Mouse (Mus musculus) neural tube, embryonic 11.5 days (tissue): ENCODE data around the gene Gpr146. TPM values are rescaled to one million over a fixed set of nuclear protein-coding genes. Genes with fewer than 3 reads are reported as not detected.

Experiments used
- ATAC-seq: fragments of 200-750 bp; cut with Nextera tagmentation; 2 replicates; pipeline ENCODE4 v1.8.0; 2017; ENCODE audit warnings: moderate number of reproducible peaks, mild to moderate bottlenecking, moderate TSS enrichment, moderate library complexity; ENCODE audit not compliant: insufficient read depth, low FRiP score, low TSS enrichment
- DNase-seq: peaks from one replicate; pipeline ENCODE4 v3.0.0-alpha.2; 2015; ENCODE audit warnings: low spot score
- H3K27ac ChIP-seq: fragments of 300-500 bp; sonication (generic); 2 replicates; pipeline ENCODE4 v1.5.1; 2014; ENCODE audit warnings: low read depth, mild to moderate bottlenecking, low read length
- H3K27me3 ChIP-seq: fragments of 300-500 bp; sonication (generic); 2 replicates; pipeline ENCODE4 v1.6.1; 2014; ENCODE audit warnings: mild to moderate bottlenecking, low read length, mixed read lengths; ENCODE audit not compliant: control insufficient read depth, insufficient read depth
- H3K36me3 ChIP-seq: fragments of 300-500 bp; sonication (generic); 2 replicates; pipeline ENCODE4 v1.6.1; 2014; ENCODE audit warnings: mild to moderate bottlenecking, low read length, moderate library complexity, mixed read lengths; ENCODE audit not compliant: control insufficient read depth, insufficient read depth
- H3K4me1 ChIP-seq: fragments of 300-500 bp; sonication (generic); 2 replicates; pipeline ENCODE4 v1.6.1; 2014; ENCODE audit warnings: low read length, mixed read lengths; ENCODE audit not compliant: control insufficient read depth, insufficient read depth
- H3K4me2 ChIP-seq: fragments of 300-500 bp; sonication (generic); 2 replicates; pipeline ENCODE4 v1.6.1; 2014; ENCODE audit warnings: low read depth, mild to moderate bottlenecking, moderate library complexity
- H3K4me3 ChIP-seq: fragments of 300-500 bp; sonication (generic); 2 replicates; pipeline ENCODE4 v1.5.1; 2014; ENCODE audit warnings: low read depth, low read length
- H3K9ac ChIP-seq: fragments of 300-500 bp; sonication (generic); 2 replicates; pipeline ENCODE4 v1.6.1; 2014; ENCODE audit warnings: mild to moderate bottlenecking, low read length
- H3K9me3 ChIP-seq: fragments of 300-500 bp; sonication (generic); 2 replicates; pipeline ENCODE4 v1.6.1; 2016; ENCODE audit warnings: low read length; ENCODE audit not compliant: control insufficient read depth
- whole genome bisulfite sequencing: fragments of 180-500 bp; shearing (Covaris S2); extraction: QIAGEN DNeasy Blood & Tissue Kit; methylation state at CpG from one replicate; pipeline ENCODE4 v1.1.7; 2014; 5-methylcytosine and 5-hydroxymethylcytosine counted together
- microRNA counts: library from miRNA; unstranded; fragments of <30 nt; microRNA quantifications from one replicate; lab custom pipeline; 2015
- microRNA-seq: library from miRNA; unstranded; fragments of <30 nt; microRNA quantifications from one replicate; pipeline ENCODE4, GENCODE M21; 2016
- polyA plus RNA-seq: library from polyadenylated mRNA; unstranded; fragments of >200 nt; fragmentation: Nextera tagmentation; extraction: Ambion mirVana; gene quantifications from 2 replicates; pipeline ENCODE4 v1.2.1, GENCODE M21; 2014

Gpr146 gene
- polyA plus RNA-seq, 1 experiment from 2014 or later, result 2.4 TPM

GRCm38 (mm10) chr5:139441726-139442018, 64.2 kb downstream of the Gpr146 start:
- no peak for ATAC-seq
- no peak for DNase-seq

GRCm38 (mm10) chr5:139442428-139442827, 64.9 kb downstream of the Gpr146 start:
- no peak overlapping the region for H3K27ac ChIP-seq
- no peaks in the 10 kb centered on the region for H3K36me3 ChIP-seq
- no peaks in the 10 kb centered on the region for H3K4me1 ChIP-seq
- peak; percentile 43 for DNase-seq
- no peak for ATAC-seq
- WGBS, result 63% methylated on average over 12 of the region's 12 CpGs
- H3K9ac ChIP-seq, result no peak overlapping the region
- H3K4me2 ChIP-seq, result no peak overlapping the region
- H3K9me3 ChIP-seq, result no peaks in the 10 kb centered on the region
- no peak overlapping the region for H3K4me3 ChIP-seq
- no peaks in the 10 kb centered on the region for H3K27me3 ChIP-seq

More at GRCm38 (mm10) chr5:139441726-139442018, 64.2 kb downstream of the Gpr146 start:
- 98% methylated on average over 2 of the region's 2 CpGs for WGBS
- Histone ChIP-seq H3K9ac (no peak overlapping the region), H3K27me3 (no peaks in the 10 kb centered on the region), H3K36me3 (no peaks in the 10 kb centered on the region; the same call in 1 of the 2 replicates), H3K4me1 (no peaks in the 10 kb centered on the region), H3K4me3 (no peak overlapping the region), H3K4me2 (no peak overlapping the region), H3K9me3 (no peaks in the 10 kb centered on the region), H3K27ac (no peak overlapping the region)

- no peak for ATAC-seq
- DNase-seq, result no peak
- no peaks in the 10 kb centered on the region for H3K36me3 ChIP-seq
- H3K4me1 ChIP-seq, result no peaks in the 10 kb centered on the region
- no peak overlapping the region for H3K4me3 ChIP-seq
- H3K27ac ChIP-seq, result 0 out of 2 replicates have a peak overlapping the region, but pooled peaks have one; percentile 20
- H3K9ac ChIP-seq, result no peak overlapping the region
- no peak overlapping the region for H3K4me2 ChIP-seq
- 68% methylated on average over 4 of the region's 4 CpGs for WGBS
- H3K27me3 ChIP-seq, result no peaks in the 10 kb centered on the region
- no peaks in the 10 kb centered on the region for H3K9me3 ChIP-seq
Observed at GRCm38 (mm10) chr5:139442962-139443361, 65.5 kb downstream of the Gpr146 start.

GRCm38 (mm10) chr5:139445258-139445657, 67.8 kb downstream of the Gpr146 start:
- no peak overlapping the region for H3K4me3 ChIP-seq
- H3K36me3 ChIP-seq, result no peaks in the 10 kb centered on the region
- DNase-seq (no peak), ATAC-seq (no peak)
- no peak overlapping the region for H3K9ac ChIP-seq
- no peaks in the 10 kb centered on the region for H3K27me3 ChIP-seq
- peaks cover 12% of the 10 kb centered on the region for H3K4me1 ChIP-seq
- no peak overlapping the region for H3K4me2 ChIP-seq
- WGBS, result 90% methylated on average over 8 of the region's 8 CpGs
- no peaks in the 10 kb centered on the region for H3K9me3 ChIP-seq
- H3K27ac ChIP-seq, result no peak overlapping the region

MicroRNAs encoded within 50 kb of the gene (microRNA counts, 519-probe panel; counts per million panel counts)
- 171 counts per million, percentile 57 among the panel's probes with 10 or more counts for microRNA mmu-miR-339-3p (lab: Ali Mortazavi, UCI)
- microRNA mmu-miR-339-5p (lab: Ali Mortazavi, UCI), result 171 counts per million, percentile 57 among the panel's probes with 10 or more counts

Small RNAs within 50 kb of the gene (microRNA-seq; reads per million reads assigned to microRNA genes)
- gene Mir339, result 249 reads per million, percentile 62 among the genes with 10 or more reads in this experiment

Other genes with a start within 250 kb of the Gpr146 start
- 32.4 and 39.4 TPM in 2 replicates for gene Prkar1b, start 227.7 kb upstream of the Gpr146 start, polyA plus RNA-seq
- 8.5 and 10.6 TPM in 2 replicates for gene Dnaaf5, start 227.5 kb upstream of the Gpr146 start, polyA plus RNA-seq
- 45.3 and 48.9 TPM in 2 replicates for gene Sun1, start 177.1 kb upstream of the Gpr146 start, polyA plus RNA-seq
- gene Get4, start 125.4 kb upstream of the Gpr146 start, polyA plus RNA-seq, result 143 and 145 TPM in 2 replicates
- 7.7 and 8.4 TPM in 2 replicates for gene Adap1, start 52.1 kb upstream of the Gpr146 start, polyA plus RNA-seq
- 141 and 142 TPM in 2 replicates for gene Cox19, start 26.3 kb upstream of the Gpr146 start, polyA plus RNA-seq
- not detected in 2 replicates for gene Cyp2w1, start 25.1 kb upstream of the Gpr146 start, polyA plus RNA-seq
- 0.18 and 0.36 TPM in 2 replicates for gene C130050O18Rik, start 27.6 kb downstream of the Gpr146 start, polyA plus RNA-seq
- gene Gper1, start 45.5 kb downstream of the Gpr146 start, polyA plus RNA-seq, result 2.9 and 4.4 TPM in 2 replicates
- gene 3110082I17Rik, start 82.8 kb downstream of the Gpr146 start, polyA plus RNA-seq, result 32.0 and 37.6 TPM in 2 replicates
- gene Zfand2a, start 106.9 kb downstream of the Gpr146 start, polyA plus RNA-seq, result 5.4 and 7.9 TPM in 2 replicates
- gene Uncx, start 165.8 kb downstream of the Gpr146 start, polyA plus RNA-seq, result 44.9 and 45.2 TPM in 2 replicates